Mouse (Mus musculus): ENCODE measurements around the gene Emx2. TPM values are rescaled to one million over a fixed set of nuclear protein-coding genes. Genes with fewer than 3 reads are reported as not detected.

Emx2 gene
- total RNA-seq, 4 experiments from 2014 or later, result 9.1 to 13.3 (median 11.3) TPM

Other genes starting within 250 kb of the Emx2 start
- not detected for gene Kcnk18, start 239.2 kb upstream of the Emx2 start, total RNA-seq (2022)
- gene Slc18a2, start 197.5 kb upstream of the Emx2 start, total RNA-seq (2022), result under 1 TPM; 0.23 to 0.63 (median 0.47) TPM
- gene Rps12-ps3, start 136.1 kb upstream of the Emx2 start, total RNA-seq (2022), result 100 to 1,000 TPM; 184 to 310 (median 253) TPM
- gene Pdzd8, start 112.6 kb upstream of the Emx2 start, total RNA-seq (2022), result 10 to 100 TPM; 54.3 to 58.5 (median 56.5) TPM